Mouse (Mus musculus): ENCODE measurements around the gene Fam76a.

Gene Fam76a

DNA sequence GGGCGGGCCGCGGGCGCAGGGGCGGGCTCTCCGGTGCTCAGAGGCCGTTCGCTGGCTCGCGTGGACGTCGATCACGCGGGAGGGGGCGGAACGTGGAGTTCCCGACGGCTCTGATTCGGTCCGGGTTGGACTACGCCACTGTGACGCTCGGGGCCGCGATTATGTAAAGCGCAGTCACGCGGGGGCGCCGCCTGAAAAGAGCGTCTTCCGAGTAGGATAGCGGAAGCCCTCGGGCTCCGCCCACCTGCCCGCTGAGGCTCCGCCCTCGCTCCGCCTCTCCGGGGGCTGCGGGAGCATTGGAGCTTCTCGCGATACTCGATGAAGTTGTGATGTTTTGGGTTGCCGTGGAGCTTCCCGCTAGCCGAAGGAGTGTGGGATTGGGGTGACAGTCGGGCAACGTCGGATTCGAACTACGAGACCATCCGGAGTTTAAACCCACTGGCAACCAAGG, at the start of gene Fam76a:
TSS of gene Fam76a (minus strand) at position 1 of the 451 bp plus-strand sequence.
- peak; percentile 99 for DNase-seq (ENCODE audit: low spot score)

GRCm38 (mm10) chr4:132972101-132972500, 49.7 kb upstream of the Fam76a start:
- DNase-seq (ENCODE audit: low spot score): no peak

- DNase-seq (ENCODE audit: low spot score): no peak
Observed at GRCm38 (mm10) chr4:132971601-132972000, 49.2 kb upstream of the Fam76a start.

- no peak for DNase-seq (ENCODE audit: low spot score)
Observed at GRCm38 (mm10) chr4:132968105-132968938, 46.0 kb upstream of the Fam76a start.

- DNase-seq (ENCODE audit: low spot score): no peak
Observed at GRCm38 (mm10) chr4:132964473-132964872, 42.1 kb upstream of the Fam76a start.

DNA sequence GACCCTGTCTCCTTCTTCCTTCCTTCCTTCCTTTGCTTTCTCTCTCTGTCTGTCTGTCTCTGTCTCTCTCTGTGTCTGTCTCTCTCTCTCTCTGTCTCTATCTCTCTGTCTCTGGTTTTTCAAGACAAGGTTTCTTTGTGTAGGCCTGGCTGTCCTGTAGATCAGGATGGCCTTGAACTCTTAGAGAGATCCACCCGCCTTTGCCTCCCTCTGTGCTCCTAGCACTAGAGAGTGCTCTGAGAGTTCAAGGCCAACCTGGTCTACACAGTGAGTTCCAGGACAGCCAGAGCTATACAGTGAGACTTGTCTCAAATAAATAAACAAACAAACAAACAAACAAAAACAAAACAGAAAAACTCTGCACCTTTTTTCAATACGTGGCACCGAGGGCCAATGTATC, 41.7 kb upstream of the Fam76a start:
- DNase-seq (ENCODE audit: low spot score): no peak

DNA sequence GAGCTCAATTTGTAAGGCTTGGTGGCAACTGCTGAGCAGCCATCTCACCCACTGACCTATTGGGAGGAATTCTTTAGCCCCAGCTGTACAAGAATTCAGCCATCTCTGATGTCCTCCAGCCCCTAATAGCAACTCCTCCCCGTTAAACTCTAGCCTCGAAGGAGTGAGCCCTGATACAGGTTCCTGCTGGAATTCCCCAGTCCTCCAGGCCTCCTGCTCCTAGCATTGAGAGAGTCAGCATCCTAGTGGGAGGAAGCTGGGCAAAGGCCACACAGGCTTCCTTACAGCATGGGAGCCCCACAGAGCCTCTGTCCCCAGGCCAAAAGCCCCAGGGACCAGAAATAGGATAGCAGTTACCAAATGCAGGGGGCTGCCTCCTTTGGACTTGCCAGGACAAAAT, 41.1 kb upstream of the Fam76a start:
- no peak for DNase-seq (ENCODE audit: low spot score)

DNA sequence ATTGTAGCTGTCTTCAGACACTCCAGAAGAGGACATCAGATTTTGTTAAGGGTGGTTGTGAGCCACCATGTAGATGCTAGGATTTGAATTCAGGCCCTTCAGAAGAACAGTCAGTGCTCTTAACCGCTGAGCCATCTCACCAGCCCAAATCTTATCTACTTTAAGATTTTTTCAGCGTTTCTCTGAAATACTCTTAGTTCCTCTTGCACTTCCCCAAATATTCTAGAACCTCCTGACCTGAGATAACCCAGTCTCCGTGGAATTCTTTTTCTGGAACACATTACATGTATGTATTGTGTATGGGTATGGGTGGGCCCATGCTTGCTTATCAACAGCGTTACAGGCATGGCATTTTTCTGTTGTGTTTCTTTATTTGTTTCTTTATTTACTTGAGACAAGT, 40.3 kb upstream of the Fam76a start:
- DNase-seq (ENCODE audit: low spot score): no peak

GRCm38 (mm10) chr4:132961866-132962265, 39.5 kb upstream of the Fam76a start:
- no peak for DNase-seq (ENCODE audit: low spot score)

- peak; percentile 33 for DNase-seq (ENCODE audit: low spot score)
Observed at GRCm38 (mm10) chr4:132960864-132961639, 38.7 kb upstream of the Fam76a start.

- no peak for DNase-seq (ENCODE audit: low spot score)
Observed at GRCm38 (mm10) chr4:132960313-132960712, 38.0 kb upstream of the Fam76a start.

DNA sequence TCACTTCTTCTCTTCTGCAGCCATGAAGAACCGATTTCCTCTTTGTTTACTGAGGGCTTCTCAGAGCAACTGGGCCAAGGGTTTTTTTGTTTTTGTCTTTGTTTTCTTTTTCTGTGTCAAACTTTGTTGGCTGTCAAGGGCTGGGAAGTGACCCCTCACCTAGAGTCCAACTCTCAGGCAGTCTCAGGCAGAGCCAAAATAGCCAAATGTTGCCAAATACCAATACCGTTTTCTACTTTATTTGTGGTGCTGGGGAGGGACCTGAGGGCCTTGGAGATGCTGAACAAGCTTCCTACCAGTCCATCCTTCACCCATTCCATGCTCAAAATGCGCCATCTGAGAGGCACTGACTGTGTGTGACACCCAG, 37.3 kb upstream of the Fam76a start:
- no peak for DNase-seq (ENCODE audit: low spot score)

- no peak for DNase-seq (ENCODE audit: low spot score)
Observed at GRCm38 (mm10) chr4:132958741-132959678, 36.7 kb upstream of the Fam76a start.

- no peak for DNase-seq (ENCODE audit: low spot score)
Observed at GRCm38 (mm10) chr4:132955395-132955791, 33.0 kb upstream of the Fam76a start.

DNA sequence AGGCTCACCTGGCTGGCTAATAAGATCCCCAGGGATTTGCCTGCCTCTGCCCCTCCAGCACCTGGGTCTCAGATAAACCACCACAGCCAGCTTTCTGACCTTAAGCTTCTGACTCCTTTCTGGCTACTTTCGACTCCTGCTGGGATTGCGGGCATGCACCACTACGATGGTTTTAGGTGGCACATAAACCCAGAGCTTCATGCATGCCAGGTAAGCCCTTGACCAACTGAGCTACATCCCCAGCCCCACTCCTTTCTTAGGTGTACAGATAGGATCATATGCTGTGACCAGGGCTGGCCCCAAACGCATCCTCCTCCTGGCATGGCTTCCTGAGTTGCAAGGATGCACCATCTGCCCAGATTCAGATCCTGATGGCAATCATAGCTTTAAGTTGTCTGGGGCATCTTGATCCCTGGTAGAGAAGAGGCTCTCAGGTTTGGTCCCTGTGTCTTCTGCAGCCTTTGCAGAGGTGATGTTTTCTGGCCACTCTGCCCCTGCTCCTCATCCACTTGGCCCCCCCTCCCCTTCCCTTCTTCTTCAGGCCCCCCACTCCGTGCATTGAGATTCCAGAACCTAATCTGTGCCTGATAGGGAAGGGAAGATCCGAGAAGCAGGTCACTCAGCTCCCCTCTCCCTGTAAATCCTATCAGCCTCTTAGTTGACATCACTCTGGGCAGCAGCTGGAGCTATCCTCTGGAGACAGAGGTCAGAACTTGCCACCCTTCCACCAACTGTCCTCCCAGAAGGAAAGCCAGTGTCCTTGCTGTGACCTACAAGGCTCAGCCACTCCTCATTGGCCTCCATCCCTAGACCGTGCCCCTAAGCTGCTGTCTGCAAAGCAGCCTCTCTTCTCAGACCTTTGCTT, 32.4 kb upstream of the Fam76a start:
- no peak for DNase-seq (ENCODE audit: low spot score)

- no peak for DNase-seq (ENCODE audit: low spot score)
Observed at GRCm38 (mm10) chr4:132950999-132951398, 28.6 kb upstream of the Fam76a start.

GRCm38 (mm10) chr4:132949882-132950532, 27.6 kb upstream of the Fam76a start:
- DNase-seq (ENCODE audit: low spot score): no peak

DNA sequence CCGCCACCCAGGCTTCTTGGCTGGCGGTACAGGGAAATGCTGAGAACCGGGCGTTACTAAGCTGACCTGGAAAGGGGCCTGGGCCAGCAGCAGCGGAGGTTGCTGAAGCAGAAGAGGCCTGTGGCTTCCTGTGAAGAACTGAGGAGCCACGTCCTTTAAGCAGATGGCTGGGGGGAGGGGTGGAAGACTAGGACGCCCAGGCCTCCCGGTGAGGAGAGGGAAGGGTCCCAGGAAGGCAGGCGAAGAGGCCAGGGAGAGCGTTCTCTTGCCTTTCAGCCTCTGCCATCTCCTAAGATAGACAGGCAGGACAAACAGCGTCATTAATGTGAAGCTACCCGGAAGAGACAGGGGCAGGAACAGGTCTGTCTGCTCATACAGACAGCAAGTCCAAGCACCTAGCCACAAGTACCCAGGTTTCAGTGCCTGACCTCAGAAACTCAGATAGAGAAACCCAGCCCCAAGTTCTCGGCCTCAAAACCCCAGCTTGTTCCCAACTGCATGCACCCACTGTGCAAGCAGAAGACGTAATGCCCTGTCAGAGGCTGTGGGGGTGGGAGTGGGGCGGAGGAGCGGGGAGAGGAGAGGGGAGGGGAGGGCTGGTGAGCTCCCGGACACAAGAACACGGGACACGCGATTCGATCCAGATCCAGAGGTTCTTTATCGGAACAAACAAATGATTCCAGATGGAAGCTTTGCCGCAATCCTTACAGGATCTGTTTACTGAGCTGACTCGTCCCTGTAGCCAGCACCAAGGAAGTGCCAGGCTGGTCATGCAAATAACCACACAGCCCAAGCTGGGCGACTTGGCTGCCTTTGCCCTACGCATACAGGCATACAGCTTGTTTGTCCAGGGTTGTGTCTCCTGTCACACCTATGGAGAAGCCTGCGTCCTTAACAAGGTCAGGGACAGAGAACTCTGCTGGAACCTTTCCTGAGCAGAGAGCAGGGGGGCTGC, 24.0 kb upstream of the Fam76a start:
- DNase-seq (ENCODE audit: low spot score): peak; percentile 38

DNA sequence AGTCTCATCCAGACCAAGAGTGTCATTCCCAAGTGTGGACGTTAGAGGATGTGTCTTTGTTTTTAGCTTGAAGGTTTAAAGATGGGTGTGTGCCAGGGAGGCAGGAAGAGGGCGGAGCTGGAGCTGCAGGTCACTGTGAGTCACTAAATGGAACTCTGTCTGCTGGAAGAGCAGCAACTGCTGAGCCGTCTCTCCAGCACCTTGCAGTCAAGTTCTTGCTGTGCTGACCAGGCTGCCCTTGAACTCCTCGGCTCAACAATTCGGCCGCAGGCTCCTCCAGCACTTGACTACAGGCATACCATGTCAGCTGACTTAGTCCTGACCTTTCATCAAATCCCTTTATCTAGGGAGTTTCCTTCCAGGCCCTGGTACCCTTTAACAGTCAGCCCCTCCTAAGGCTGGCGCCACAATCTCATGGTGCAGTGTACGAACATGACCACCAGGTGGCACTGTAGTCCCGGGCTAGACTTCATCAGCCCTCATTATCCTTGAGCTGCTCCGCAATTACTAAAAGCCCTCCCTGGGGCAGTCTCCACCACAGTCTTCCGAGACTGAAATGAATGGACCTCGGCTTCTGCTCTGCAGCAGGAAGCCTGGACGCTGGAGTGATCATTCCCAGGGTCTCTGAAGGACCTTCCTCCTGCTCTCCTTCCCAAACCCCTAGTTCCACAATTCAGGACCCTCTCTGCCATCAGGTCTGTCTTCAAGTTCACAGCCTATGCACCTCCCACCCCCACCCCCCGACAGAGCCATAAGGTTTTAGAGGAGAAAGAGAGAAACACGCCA, 23.1 kb upstream of the Fam76a start:
- peak; percentile 90 for DNase-seq (ENCODE audit: low spot score)
